Mouse (Mus musculus) G1E (cell line): ENCODE results near the gene Nrarp. TPM values are rescaled to one million over a fixed set of nuclear protein-coding genes. Genes with fewer than 3 reads are reported as not detected.

Source experiments
- ATAC-seq: 2 replicates; pipeline ENCODE4 v1.8.0; 2016; ENCODE audit warnings: mild to moderate bottlenecking; ENCODE audit not compliant: insufficient number of reproducible peaks, poor library complexity, low FRiP score, severe bottlenecking; ENCODE audit errors: extremely low read depth
- DNase-seq: peaks from one replicate; pipeline ENCODE4 v3.0.0; 2012; ENCODE audit warnings: low spot score
- H3K27me3 ChIP-seq: 2 replicates; pipeline ENCODE4 v1.6.1; 2012; ENCODE audit warnings: mild to moderate bottlenecking, low read length, inconsistent platforms; ENCODE audit not compliant: insufficient read depth
- H3K36me3 ChIP-seq: replicated peaks from 2 replicates; pipeline ENCODE3; 2012; ENCODE audit warnings: mild to moderate bottlenecking, inconsistent platforms
- H3K4me1 ChIP-seq: 2 replicates; pipeline ENCODE4 v1.6.1; 2012; ENCODE audit warnings: low read depth, low read length, inconsistent platforms, mixed read lengths; ENCODE audit not compliant: insufficient read depth
- H3K4me3 ChIP-seq: 2 replicates; pipeline ENCODE4 v1.5.1; 2012; ENCODE audit warnings: low read depth, mild to moderate bottlenecking, inconsistent platforms, low read length, moderate library complexity, mixed read lengths
- H3K9me3 ChIP-seq: replicated peaks from 2 replicates; pipeline ENCODE4 v1.6.1; 2012; ENCODE audit warnings: inconsistent platforms
- CTCF ChIP-seq: IDR thresholded peaks from 2 replicates; pipeline ENCODE4 v1.5.1; 2012; ENCODE audit warnings: low read depth, low read length, inconsistent platforms, mixed read lengths
- GATA1 ChIP-seq: IDR thresholded peaks from 2 replicates; pipeline ENCODE4 v1.6.1; 2012; ENCODE audit warnings: borderline replicate concordance, low read length, inconsistent platforms, mixed read lengths
- GATA2 ChIP-seq: IDR thresholded peaks from 2 replicates; pipeline ENCODE4 v1.6.1; 2012; ENCODE audit warnings: low read depth, low read length, inconsistent platforms, borderline replicate concordance
- POLR2AphosphoS5 ChIP-seq: IDR thresholded peaks from 2 replicates; pipeline ENCODE4 v1.6.1; 2012; ENCODE audit warnings: low read depth, low read length, inconsistent platforms; ENCODE audit not compliant: insufficient replicate concordance
- TAL1 ChIP-seq: conservative IDR thresholded peaks from 2 replicates; pipeline ENCODE4 v1.6.1; 2012; ENCODE audit warnings: low read depth, low read length, inconsistent platforms, mixed read lengths
- polyA plus RNA-seq: library from polyadenylated mRNA; stranded (reverse); fragments of >175 nt; gene quantifications from 2 replicates; pipeline ENCODE4 v1.2.3, GENCODE M21; 2012
- total RNA-seq, 2 experiments: library from RNA; stranded (forward) in 1 of 2; stranded (reverse) in 1 of 2; fragments of 200-1000 nt in 1 of 2; fragments of >200 nt in 1 of 2; fragmentation: Nextera tagmentation in 1 of 2; gene quantifications; 2 replicates each; pipeline ENCODE4 v1.2.3; 2014 to 2017

Gene Nrarp
- total and polyA plus RNA-seq, 3 experiments = 0.16 TPM; not detected in 2

DNA sequence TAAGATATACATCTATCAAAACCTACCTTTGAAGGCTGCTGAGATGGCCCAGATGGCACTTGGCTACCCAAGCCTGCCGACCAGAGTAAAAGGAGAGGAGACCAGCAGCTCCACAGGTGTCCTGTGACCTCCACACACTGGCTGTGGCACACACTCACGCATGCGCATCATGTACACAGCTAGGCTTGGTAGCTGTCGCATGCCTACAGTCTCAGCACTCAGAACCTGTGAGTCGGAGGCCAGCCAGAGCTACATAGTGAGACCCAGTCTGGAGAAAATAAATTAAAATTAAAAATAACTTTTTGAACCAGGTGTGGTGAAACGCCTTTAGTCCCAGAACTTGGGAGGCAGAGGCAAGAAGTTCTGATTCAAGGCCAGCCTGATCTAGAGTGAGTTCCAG, 7.3 kb downstream of the Nrarp start:
- no peak for TF ChIP-seq CTCF
- no peak for TF ChIP-seq TAL1
- no peak for TF ChIP-seq GATA1
- no peak for TF ChIP-seq GATA2
- TF ChIP-seq POLR2AphosphoS5 = no peak
- H3K4me1 ChIP-seq = peaks cover 15% of the 10 kb centered on the region

DNA sequence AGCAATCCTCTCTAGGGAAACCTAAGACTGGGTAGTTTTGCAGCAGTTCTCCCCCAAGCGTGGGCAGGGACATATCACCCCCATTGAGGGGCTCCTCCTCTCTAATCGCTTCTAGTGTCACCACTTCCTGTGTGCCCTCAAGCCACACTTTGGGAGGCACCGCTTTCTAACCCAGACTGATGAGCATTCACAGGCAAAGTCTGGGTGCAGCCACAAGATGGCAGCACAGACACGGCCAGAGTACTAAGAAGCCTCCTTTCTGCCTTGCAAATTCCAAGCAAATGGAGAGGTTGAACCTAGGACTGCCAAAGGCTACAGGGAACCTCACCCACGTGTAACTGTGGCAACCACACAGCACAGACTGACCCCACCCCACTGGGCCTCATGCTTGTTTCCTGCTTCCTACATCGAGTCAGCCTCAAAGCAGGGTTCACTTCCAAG, 12.8 kb downstream of the Nrarp start:
- TF ChIP-seq TAL1 = no peak
- peak; percentile 83 for TF ChIP-seq CTCF
- DNase-seq = peak; percentile 73
- H3K4me3 ChIP-seq = peak overlapping the region; percentile 49; the same call in 1 of the 2 replicates
- H3K9me3 ChIP-seq = no peaks in the 10 kb centered on the region
- H3K27me3 ChIP-seq = peaks cover 2% of the 10 kb centered on the region
- peaks cover 45% of the 10 kb centered on the region for H3K36me3 ChIP-seq
- ATAC-seq = peak; percentile 23; the same call in 1 of the 2 replicates
- peaks cover 53% of the 10 kb centered on the region for H3K4me1 ChIP-seq

More for the DNA sequence above, 7.3 kb downstream of the Nrarp start:
- no peak for DNase-seq
- Histone ChIP-seq H3K4me3 (no peak overlapping the region), H3K36me3 (peaks cover 6% of the 10 kb centered on the region), H3K9me3 (no peaks in the 10 kb centered on the region), H3K27me3 (peaks cover 51% of the 10 kb centered on the region)
- ATAC-seq = no peak

DNA sequence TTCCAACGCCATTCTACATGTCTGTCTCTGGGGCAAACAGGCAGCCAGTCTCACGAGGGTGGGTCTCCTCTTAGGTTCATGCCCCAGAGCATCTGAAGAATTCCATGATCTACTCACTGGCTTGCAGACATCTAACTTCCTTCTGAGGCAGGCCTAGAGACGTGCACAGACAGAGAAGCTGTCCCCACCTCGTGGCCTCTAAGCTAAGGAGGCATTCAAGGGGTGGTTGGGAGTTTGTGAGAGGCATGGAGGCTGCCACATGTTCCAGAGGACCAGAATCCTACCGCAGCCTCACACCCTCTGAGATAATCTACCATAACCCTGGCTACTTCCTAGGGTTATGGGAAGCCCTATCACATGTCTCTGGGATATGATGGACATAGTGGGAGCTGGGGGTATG, 13.4 kb downstream of the Nrarp start:
- peaks cover 2% of the 10 kb centered on the region for H3K27me3 ChIP-seq
- peak overlapping the region; percentile 73; the same call in 1 of the 2 replicates for H3K4me3 ChIP-seq
- TF ChIP-seq GATA2 (no peak), TAL1 (no peak), POLR2AphosphoS5 (no peak), CTCF (no peak), GATA1 (no peak)
- no peaks in the 10 kb centered on the region for H3K9me3 ChIP-seq
- H3K4me1 ChIP-seq = peaks cover 53% of the 10 kb centered on the region
- DNase-seq (no peak), ATAC-seq (no peak)
- H3K36me3 ChIP-seq = peaks cover 51% of the 10 kb centered on the region

DNA sequence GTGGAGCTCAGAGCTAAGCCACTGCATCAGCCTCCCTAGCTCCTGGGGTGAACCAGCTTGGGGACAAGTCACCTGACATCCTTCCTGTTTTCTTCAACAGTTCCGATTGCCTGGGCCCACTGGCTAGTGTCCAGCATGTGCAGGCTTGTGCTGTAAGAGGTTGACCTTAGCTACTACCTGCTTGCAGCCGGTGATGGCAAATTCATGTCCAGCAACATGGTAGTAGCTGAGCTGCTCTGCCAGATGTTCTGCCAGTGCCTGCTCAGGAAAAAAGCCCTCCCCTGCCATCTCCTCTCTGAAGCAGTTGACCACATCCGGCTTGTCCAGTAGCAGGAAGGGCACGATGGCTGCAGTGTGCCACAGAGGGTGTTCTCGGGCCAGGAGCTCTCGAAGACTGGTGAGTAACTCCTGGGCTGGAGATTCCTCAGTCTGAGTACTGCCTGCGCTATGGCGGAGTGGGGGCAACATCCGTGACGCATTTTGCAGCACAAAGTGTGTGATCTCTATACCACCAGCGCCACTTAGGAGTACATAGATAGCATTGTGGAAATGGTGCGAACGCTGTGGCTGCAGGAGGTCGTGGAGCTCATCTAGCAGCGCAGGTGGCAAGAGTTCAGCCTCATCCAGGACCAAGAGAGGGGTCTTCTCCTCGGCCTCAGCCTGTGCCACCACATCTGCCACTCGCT, 14.1 kb downstream of the Nrarp start:
- Histone ChIP-seq H3K4me1 (peaks cover 55% of the 10 kb centered on the region), H3K4me3 (peak overlapping the region; percentile 73; the same call in 1 of the 2 replicates), H3K9me3 (no peaks in the 10 kb centered on the region), H3K27me3 (peaks cover 2% of the 10 kb centered on the region), H3K36me3 (peaks cover 57% of the 10 kb centered on the region)
- ATAC-seq = no peak
- TF ChIP-seq GATA2 = no peak
- TF ChIP-seq CTCF = no peak
- no peak for DNase-seq

DNA sequence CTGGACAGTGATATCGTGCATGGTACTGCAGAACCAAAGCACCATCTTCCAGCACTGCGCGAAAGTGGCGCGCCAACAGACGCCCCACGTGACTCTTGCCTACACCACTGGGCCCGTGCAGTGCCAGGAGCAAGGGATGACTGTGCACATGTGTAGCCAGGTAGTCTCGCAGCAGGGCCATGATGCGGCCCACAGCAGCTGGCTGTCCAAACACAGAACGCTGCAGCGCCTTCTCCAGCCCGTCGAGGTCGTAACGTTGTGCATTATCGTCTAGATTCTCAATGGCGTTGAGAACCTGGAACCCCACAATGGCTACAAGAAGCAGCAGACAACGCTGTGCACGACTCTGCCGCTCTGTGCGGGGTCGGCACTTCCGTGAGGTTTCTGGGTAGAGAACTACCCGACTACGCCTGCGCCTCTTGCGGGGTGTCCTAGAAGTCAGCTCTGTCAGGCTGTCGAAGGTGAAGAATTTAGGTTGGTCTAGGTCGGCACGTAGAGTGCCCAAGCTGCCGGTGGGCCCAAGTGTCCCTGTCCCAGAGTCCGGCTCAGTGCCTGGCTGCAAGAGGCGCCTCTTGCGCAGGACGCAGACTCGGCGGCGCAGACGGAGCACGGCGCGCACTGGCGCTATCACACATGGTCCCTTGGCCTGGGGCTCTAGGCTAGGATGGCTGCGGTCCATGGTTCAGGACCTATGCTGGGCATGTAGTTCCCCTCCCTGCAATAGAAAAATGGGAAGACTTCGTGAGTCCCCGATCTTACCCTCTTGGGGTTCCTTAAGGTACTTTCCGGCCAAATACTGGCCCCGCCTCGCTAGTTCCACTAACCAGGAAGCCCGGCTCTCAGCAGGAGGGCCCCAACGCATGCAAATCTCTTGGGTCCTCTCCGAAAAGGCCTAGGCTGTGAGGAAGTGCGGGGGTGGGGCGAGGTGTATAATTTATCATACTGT, 14.9 kb downstream of the Nrarp start:
- peaks cover 2% of the 10 kb centered on the region for H3K27me3 ChIP-seq
- H3K4me1 ChIP-seq = peaks cover 59% of the 10 kb centered on the region
- H3K4me3 ChIP-seq = peak overlapping the region; percentile 73
- TF ChIP-seq GATA1 = no peak
- no peak for TF ChIP-seq CTCF
- TF ChIP-seq POLR2AphosphoS5 = no peak
- no peak for TF ChIP-seq TAL1
- TF ChIP-seq GATA2 = no peak
- H3K36me3 ChIP-seq = peaks cover 66% of the 10 kb centered on the region
- DNase-seq (peak; percentile 76), ATAC-seq (peak; percentile 41)
- no peaks in the 10 kb centered on the region for H3K9me3 ChIP-seq
